Mouse (Mus musculus): ENCODE results near the gene Gm49361. TPM values are rescaled to one million over a fixed set of nuclear protein-coding genes. Genes with fewer than 3 reads are reported as not detected.
"Not testable (repeated sequence)": the region's sequence is repeated elsewhere in the genome, so short reads cannot be mapped to it uniquely, and the experiment has no call there.

Gm49361 gene
- polyA plus RNA-seq, 1 experiment from 2014 or later = not detected

GRCm38 (mm10) chr14:57684579-57684978, 61.3 kb downstream of the Gm49361 start:
- no peak overlapping the region for H3K9ac ChIP-seq (replicated peaks)
- 17% methylated on average over 1 of the region's 1 CpGs for WGBS
- no peaks in the 10 kb centered on the region for H3K9me3 ChIP-seq
- H3K36me3 ChIP-seq = 0 out of 2 replicates have a peak, but pooled peaks cover 5% of the 10 kb centered on the region
- H3K4me3 ChIP-seq = no peak overlapping the region
- H3K4me2 ChIP-seq (replicated peaks) = no peak overlapping the region
- H3K27ac ChIP-seq (replicated peaks) = no peak overlapping the region
- H3K4me1 ChIP-seq = no peaks in the 10 kb centered on the region
- H3K27me3 ChIP-seq = no peaks in the 10 kb centered on the region
- no peak for ATAC-seq (ENCODE audit: low FRiP score, low read depth)

GRCm38 (mm10) chr14:57682751-57683150, 63.2 kb downstream of the Gm49361 start:
- WGBS = 84% methylated on average over 4 of the region's 4 CpGs
- Histone ChIP-seq H3K27me3 (no peaks in the 10 kb centered on the region), H3K27ac (replicated peaks) (no peak overlapping the region), H3K36me3 (no peaks in the 10 kb centered on the region), H3K9ac (replicated peaks) (no peak overlapping the region), H3K4me2 (replicated peaks) (no peak overlapping the region), H3K4me3 (no peak overlapping the region), H3K4me1 (no peaks in the 10 kb centered on the region), H3K9me3 (no peaks in the 10 kb centered on the region)
- ATAC-seq (ENCODE audit: low FRiP score, low read depth) = no peak

GRCm38 (mm10) chr14:57679958-57680535, 65.9 kb downstream of the Gm49361 start:
- 50% methylated on average over 5 of the region's 5 CpGs for WGBS
- Histone ChIP-seq H3K4me2 (replicated peaks) (no peak overlapping the region), H3K27me3 (no peaks in the 10 kb centered on the region), H3K9ac (replicated peaks) (no peak overlapping the region), H3K27ac (replicated peaks) (no peak overlapping the region), H3K4me3 (no peak overlapping the region), H3K9me3 (no peaks in the 10 kb centered on the region), H3K4me1 (no peaks in the 10 kb centered on the region; the same call in 1 of the 2 replicates), H3K36me3 (no peaks in the 10 kb centered on the region)
- ATAC-seq (ENCODE audit: low FRiP score, low read depth) = no peak

- 5% methylated on average over 1 of the region's 1 CpGs for WGBS
- no peak overlapping the region for H3K9ac ChIP-seq (replicated peaks)
- H3K9me3 ChIP-seq = no peaks in the 10 kb centered on the region
- H3K36me3 ChIP-seq = no peaks in the 10 kb centered on the region
- H3K4me2 ChIP-seq (replicated peaks) = no peak overlapping the region
- H3K4me3 ChIP-seq = no peak overlapping the region
- no peak overlapping the region for H3K27ac ChIP-seq (replicated peaks)
- ATAC-seq (ENCODE audit: low FRiP score, low read depth) = no peak
- no peaks in the 10 kb centered on the region for H3K27me3 ChIP-seq
- H3K4me1 ChIP-seq = no peaks in the 10 kb centered on the region; the same call in 1 of the 2 replicates
These were observed 66.4 kb downstream of the Gm49361 start for GRCm38 (mm10) chr14:57679523-57679922.

- Histone ChIP-seq H3K36me3 (no peaks in the 10 kb centered on the region), H3K9me3 (no peaks in the 10 kb centered on the region), H3K27me3 (no peaks in the 10 kb centered on the region), H3K27ac (replicated peaks) (no peak overlapping the region), H3K4me3 (no peak overlapping the region), H3K9ac (replicated peaks) (no peak overlapping the region), H3K4me1 (no peaks in the 10 kb centered on the region; the same call in 1 of the 2 replicates), H3K4me2 (replicated peaks) (no peak overlapping the region)
- no peak for ATAC-seq (ENCODE audit: low FRiP score, low read depth)
- WGBS = 61% methylated on average over 2 of the region's 2 CpGs
These were observed 70.4 kb downstream of the Gm49361 start for GRCm38 (mm10) chr14:57675481-57675880.

GRCm38 (mm10) chr14:57665628-57665950, 80.3 kb downstream of the Gm49361 start:
- Histone ChIP-seq H3K36me3 (no peaks in the 10 kb centered on the region), H3K9ac (replicated peaks) (peak overlapping the region; percentile 93), H3K4me1 (peaks cover 14% of the 10 kb centered on the region), H3K27me3 (no peaks in the 10 kb centered on the region), H3K9me3 (no peaks in the 10 kb centered on the region), H3K4me2 (replicated peaks) (peak overlapping the region; percentile 94), H3K27ac (replicated peaks) (peak overlapping the region; percentile 99; the same call in 1 of the 2 replicates), H3K4me3 (peak overlapping the region; percentile 74)
- no peak for ATAC-seq (ENCODE audit: low FRiP score, low read depth)
- 16% methylated on average over 10 of the region's 10 CpGs for WGBS

- H3K27ac ChIP-seq (replicated peaks) = peak within 1 kb of the TSS; percentile 99
- under 1% methylated on average over 80 of the region's 80 CpGs for WGBS
- peaks cover 14% of the 10 kb centered on the region for H3K4me1 ChIP-seq
- H3K9me3 ChIP-seq = no peaks in the 10 kb centered on the region
- H3K36me3 ChIP-seq = no peaks in the 10 kb centered on the region
- H3K4me2 ChIP-seq (replicated peaks) = peak within 1 kb of the TSS; percentile 94
- H3K4me3 ChIP-seq = peak within 1 kb of the TSS; percentile 74
- ATAC-seq (ENCODE audit: low FRiP score, low read depth) = peak; percentile 95
- H3K27me3 ChIP-seq = no peaks in the 10 kb centered on the region
- peak within 1 kb of the TSS; percentile 93 for H3K9ac ChIP-seq (replicated peaks)
These were observed 80.9 kb downstream of the Gm49361 start, which contains the start of gene Xpo4 for GRCm38 (mm10) chr14:57664822-57665627. Gene Xpo4 (minus strand): TSS chr14:57665430.

- H3K9ac ChIP-seq (replicated peaks) = peak overlapping the region; percentile 93
- peak overlapping the region; percentile 74 for H3K4me3 ChIP-seq
- no peaks in the 10 kb centered on the region for H3K9me3 ChIP-seq
- ATAC-seq (ENCODE audit: low FRiP score, low read depth) = peak; percentile 53
- peaks cover 14% of the 10 kb centered on the region for H3K4me1 ChIP-seq
- WGBS = 0% methylated on average over 19 of the region's 19 CpGs
- H3K4me2 ChIP-seq (replicated peaks) = peak overlapping the region; percentile 94
- no peaks in the 10 kb centered on the region for H3K36me3 ChIP-seq
- no peaks in the 10 kb centered on the region for H3K27me3 ChIP-seq
- peak overlapping the region; percentile 99 for H3K27ac ChIP-seq (replicated peaks)
These were observed 81.5 kb downstream of the Gm49361 start for GRCm38 (mm10) chr14:57664311-57664821.

- ATAC-seq (ENCODE audit: low FRiP score, low read depth) = no peak
- peak overlapping the region; percentile 94 for H3K4me2 ChIP-seq (replicated peaks)
- H3K4me3 ChIP-seq = peak overlapping the region; percentile 74
- no peaks in the 10 kb centered on the region for H3K9me3 ChIP-seq
- no peak overlapping the region for H3K27ac ChIP-seq (replicated peaks)
- WGBS = 46% methylated on average over 1 of the region's 1 CpGs
- 0 out of 2 replicates have a peak overlapping the region, but pooled peaks have one; percentile 93 for H3K9ac ChIP-seq (replicated peaks)
- no peaks in the 10 kb centered on the region for H3K36me3 ChIP-seq
- peaks cover 14% of the 10 kb centered on the region for H3K4me1 ChIP-seq
- H3K27me3 ChIP-seq = no peaks in the 10 kb centered on the region
These were observed 82.3 kb downstream of the Gm49361 start for GRCm38 (mm10) chr14:57663630-57664029.

- 97% methylated on average over 4 of the region's 4 CpGs for WGBS
These were observed 87.6 kb downstream of the Gm49361 start for GRCm38 (mm10) chr14:57658301-57658700.

GRCm38 (mm10) chr14:57657500-57657899, 88.4 kb downstream of the Gm49361 start:
- Histone ChIP-seq H3K4me2 (replicated peaks) (no peak overlapping the region), H3K9me3 (no peaks in the 10 kb centered on the region), H3K9ac (replicated peaks) (no peak overlapping the region), H3K4me1 (no peaks in the 10 kb centered on the region), H3K27ac (replicated peaks) (no peak overlapping the region), H3K36me3 (no peaks in the 10 kb centered on the region), H3K4me3 (no peak overlapping the region), H3K27me3 (no peaks in the 10 kb centered on the region)
- ATAC-seq (ENCODE audit: low FRiP score, low read depth) = no peak
- 100% methylated on average over 2 of the region's 2 CpGs for WGBS

More at GRCm38 (mm10) chr14:57658301-57658700, 87.6 kb downstream of the Gm49361 start:
- Histone ChIP-seq H3K36me3 (no peaks in the 10 kb centered on the region), H3K9me3 (no peaks in the 10 kb centered on the region), H3K4me2 (replicated peaks) (no peak overlapping the region), H3K9ac (replicated peaks) (no peak overlapping the region), H3K27ac (replicated peaks) (no peak overlapping the region), H3K27me3 (no peaks in the 10 kb centered on the region), H3K4me3 (no peak overlapping the region), H3K4me1 (peaks cover 5% of the 10 kb centered on the region; the same call in 1 of the 2 replicates)
- ATAC-seq (ENCODE audit: low FRiP score, low read depth) = no peak

- 90% methylated on average over 3 of the region's 3 CpGs for WGBS
- H3K27me3 ChIP-seq; H3K9ac ChIP-seq (replicated peaks); H3K4me1 ChIP-seq; ATAC-seq (ENCODE audit: low FRiP score, low read depth); H3K27ac ChIP-seq (replicated peaks); H3K4me3 ChIP-seq; H3K9me3 ChIP-seq; H3K36me3 ChIP-seq; H3K4me2 ChIP-seq (replicated peaks): not testable (repeated sequence)
These were observed 89.4 kb downstream of the Gm49361 start for GRCm38 (mm10) chr14:57656519-57656918.
